Mouse (Mus musculus): Measurements from ENCODE around the gene Tspo2.

- TF ChIP-seq CTCF (IDR thresholded peaks at IDR 0.05), result no peak
- TF ChIP-seq EP300 (IDR thresholded peaks at IDR 0.05), result no peak
Measured at GRCm38 (mm10) chr17:48408526-48409291, 42.6 kb downstream of the Tspo2 start.

All from lung, postnatal 0 days (tissue).